Mouse (Mus musculus) Patski (cell line): ENCODE measurements at regions not wholly inside any gene's neighbourhood (a gene's known extent, or its start where the extent isn't known, plus 50 kb on each side); places are given as distances from the start of the nearest gene placed in this dataset.

Source experiments
- ATAC-seq: fragments of 100-300 bp; one replicate; pipeline ENCODE4 v1.8.0; 2021
- CTCF ChIA-PET: fragments of 350-600 bp; sonication (Branson Sonifier 250); formaldehyde crosslinking; loops from one replicate; lab custom pipeline; 2022; ENCODE audit warnings: inconsistent platforms; lab: Charles Lee
- POLR2A ChIA-PET: fragments of 350-600 bp; sonication (Branson Sonifier 250); formaldehyde crosslinking; loops from one replicate; lab custom pipeline; 2022; ENCODE audit warnings: antibody characterized with exemption, inconsistent platforms; lab: Charles Lee
- DNase-seq: peaks from one replicate; pipeline ENCODE4 v3.0.0-alpha.2; 2011; ENCODE audit warnings: low read depth, low spot score
- H3K27me3 ChIP-seq: fragments of 371-371 bp; one replicate; pipeline ENCODE4 v1.5.1; 2021
- CTCF ChIP-seq: fragments of 100-300 bp; IDR thresholded peaks from one replicate; pipeline ENCODE4 v1.5.1; 2021
- in situ Hi-C: fragments of 300-500 bp; cut with MboI; formaldehyde crosslinking; loops from 3 replicates; pipeline ENCODE4 v1.11.1; 2018; ENCODE audit warnings: low pct_unique_long_range_greater_than_20kb, mixed read lengths

GRCm38 (mm10) chr8:26563151-26563550 lies 414.0 kb upstream of the Zfp703 start:
- ATAC-seq (no peak), DNase-seq (no peak)
- in situ Hi-C loops, result no loop called here
- peaks cover 23% of the 10 kb centered on the region for H3K27me3 ChIP-seq
- POLR2A ChIA-PET, result no interaction called here
- CTCF ChIA-PET, result no interaction called here
- TF ChIP-seq CTCF, result no peak

- H3K27me3 ChIP-seq, result peaks cover 30% of the 10 kb centered on the region
- TF ChIP-seq CTCF, result no peak
- POLR2A ChIA-PET, result no interaction called here
- CTCF ChIA-PET, result interaction anchor here (0.7 kb wide), 1 partner anchor 11 kb away, joined by 3 read pairs; no protein-coding TSS in a partner anchor
- ATAC-seq (no peak), DNase-seq (no peak)
- in situ Hi-C loops, result no loop called here
Observed at GRCm38 (mm10) chr8:26564254-26564653, 412.9 kb upstream of the Zfp703 start.

- H3K27me3 ChIP-seq, result peaks cover 19% of the 10 kb centered on the region
- POLR2A ChIA-PET, result no interaction called here
- ATAC-seq (no peak), DNase-seq (no peak)
- CTCF ChIA-PET, result no interaction called here
- no peak for TF ChIP-seq CTCF
- in situ Hi-C loops, result no loop called here
Observed at GRCm38 (mm10) chr8:26568423-26569060, 408.6 kb upstream of the Zfp703 start.

GRCm38 (mm10) chr8:26588841-26589240 lies 388.3 kb upstream of the Zfp703 start:
- POLR2A ChIA-PET, result no interaction called here
- DNase-seq, result no peak
- ATAC-seq, result no peak
- H3K27me3 ChIP-seq, result peaks cover 9% of the 10 kb centered on the region
- in situ Hi-C loops, result no loop called here
- CTCF ChIA-PET, result no interaction called here
- no peak for TF ChIP-seq CTCF

GRCm38 (mm10) chr8:26590591-26591212 lies 386.4 kb upstream of the Zfp703 start:
- H3K27me3 ChIP-seq, result peaks cover 9% of the 10 kb centered on the region
- in situ Hi-C loops, result no loop called here
- no peak for ATAC-seq
- no peak for DNase-seq
- ChIA-PET POLR2A (no interaction called here), CTCF (no interaction called here)
- no peak for TF ChIP-seq CTCF

- ATAC-seq (no peak), DNase-seq (no peak)
- CTCF ChIA-PET, result no interaction called here
- in situ Hi-C loops, result no loop called here
- no peak for TF ChIP-seq CTCF
- POLR2A ChIA-PET, result no interaction called here
- H3K27me3 ChIP-seq, result peaks cover 9% of the 10 kb centered on the region
Observed at GRCm38 (mm10) chr8:26591266-26591665, 385.9 kb upstream of the Zfp703 start.

- CTCF ChIA-PET, result no interaction called here
- peaks cover 16% of the 10 kb centered on the region for H3K27me3 ChIP-seq
- TF ChIP-seq CTCF, result no peak
- in situ Hi-C loops, result no loop called here
- DNase-seq (no peak), ATAC-seq (no peak)
- POLR2A ChIA-PET, result no interaction called here
Observed at GRCm38 (mm10) chr8:26593536-26594368, 383.4 kb upstream of the Zfp703 start.

GRCm38 (mm10) chr8:26594369-26594920 lies 382.7 kb upstream of the Zfp703 start:
- CTCF ChIA-PET, result no interaction called here
- ATAC-seq, result no peak
- H3K27me3 ChIP-seq, result peaks cover 22% of the 10 kb centered on the region
- POLR2A ChIA-PET, result no interaction called here
- DNase-seq, result no peak
- no peak for TF ChIP-seq CTCF
- in situ Hi-C loops, result no loop called here

GRCm38 (mm10) chr8:26595431-26596018 lies 381.6 kb upstream of the Zfp703 start:
- peaks cover 25% of the 10 kb centered on the region for H3K27me3 ChIP-seq
- in situ Hi-C loops, result no loop called here
- DNase-seq, result no peak
- CTCF ChIA-PET, result interaction anchor here (1.4 kb wide), 1 partner anchor 27 kb away, joined by 3 read pairs; no protein-coding TSS in a partner anchor
- ATAC-seq, result no peak
- TF ChIP-seq CTCF, result no peak
- POLR2A ChIA-PET, result no interaction called here

- in situ Hi-C loops, result no loop called here
- peaks cover 29% of the 10 kb centered on the region for H3K27me3 ChIP-seq
- DNase-seq, result no peak
- ChIA-PET POLR2A (no interaction called here), CTCF (interaction anchor here (1.4 kb wide), 1 partner anchor 25 kb away, joined by 3 read pairs; no protein-coding TSS in a partner anchor)
- no peak for ATAC-seq
- no peak for TF ChIP-seq CTCF
Observed at GRCm38 (mm10) chr8:26596665-26597362, 380.3 kb upstream of the Zfp703 start.
